Mouse (Mus musculus): ENCODE data around the gene Zfp865. TPM values are rescaled to one million over a fixed set of nuclear protein-coding genes. Genes with fewer than 3 reads are reported as not detected.

Gene Zfp865
- polyA plus RNA-seq, 1 experiment, result 18.3 TPM

- Histone ChIP-seq H3K4me1 (ENCODE audit: control insufficient read depth, insufficient read depth, low read length) (peaks cover 28% of the 10 kb centered on the region), H3K4me3 (ENCODE audit: control insufficient read depth, low read depth, low read length) (peak overlapping the region; percentile 93), H3K27me3 (ENCODE audit: control insufficient read depth, insufficient read depth, low read length) (no peaks in the 10 kb centered on the region), H3K36me3 (ENCODE audit: control insufficient read depth, insufficient read depth, low read length) (no peaks in the 10 kb centered on the region), H3K27ac (ENCODE audit: control insufficient read depth, insufficient read depth, low read depth, low read length) (peak overlapping the region; percentile 98)
- TF ChIP-seq POLR2A (IDR thresholded peaks at IDR 0.05; ENCODE audit: control insufficient read depth, low read depth, low read length) (no peak; the same call in 1 of the 2 replicates), CTCF (IDR thresholded peaks at IDR 0.05; ENCODE audit: control insufficient read depth, insufficient read depth, insufficient replicate concordance, low read depth, low read length) (peak; percentile 55; the same call in 1 of the 2 replicates)
These were observed 40.1 kb downstream of the Zfp865 start for GRCm38 (mm10) chr7:5060239-5060731.

DNA sequence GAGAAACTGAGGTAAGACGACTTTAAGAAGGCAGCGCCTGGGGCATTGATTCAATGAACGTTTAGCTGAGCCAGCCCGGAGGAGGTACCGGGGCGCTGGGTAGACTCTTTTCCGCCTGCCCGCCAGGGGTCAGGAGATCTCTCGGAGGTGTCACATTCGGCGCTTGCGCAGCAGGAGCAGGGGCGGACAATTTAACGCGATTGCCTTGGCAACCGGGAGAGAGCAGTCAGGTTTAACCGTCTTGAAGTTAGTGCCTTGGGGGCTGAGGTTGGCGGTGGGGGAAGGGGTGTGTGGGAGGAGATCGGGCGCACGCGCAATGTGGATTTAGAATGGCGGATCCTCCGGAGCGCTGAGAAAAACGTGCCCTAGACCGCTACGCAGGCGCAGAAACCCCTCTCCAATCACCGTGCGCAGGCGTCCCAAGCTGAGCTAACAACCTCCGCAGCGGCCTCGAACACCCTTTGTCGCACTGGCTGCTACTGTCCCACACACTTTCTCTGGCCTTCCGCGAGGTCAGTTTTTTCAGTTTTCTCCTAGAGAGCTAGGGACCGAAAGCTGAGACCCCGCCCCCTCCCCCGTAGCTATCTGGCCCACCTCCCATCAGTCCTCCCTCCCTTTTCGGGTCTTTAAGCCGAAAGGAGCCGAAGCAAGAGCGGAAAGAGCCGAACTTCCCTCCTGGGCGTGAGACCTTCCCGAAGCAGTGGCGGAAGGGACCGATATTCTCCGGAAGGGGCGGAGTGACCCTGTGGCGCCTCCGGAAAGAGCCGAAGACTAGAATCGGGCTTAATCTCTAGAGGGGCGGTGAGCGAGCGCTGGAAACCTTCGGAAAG, 41.0 kb downstream of the Zfp865 start:
- TF ChIP-seq POLR2A (IDR thresholded peaks at IDR 0.05; ENCODE audit: control insufficient read depth, low read depth, low read length), result peak; percentile 87
- TF ChIP-seq CTCF (IDR thresholded peaks at IDR 0.05; ENCODE audit: control insufficient read depth, insufficient read depth, insufficient replicate concordance, low read depth, low read length), result peak; percentile 46; the same call in 1 of the 2 replicates
- Histone ChIP-seq H3K27me3 (ENCODE audit: control insufficient read depth, insufficient read depth, low read length) (no peaks in the 10 kb centered on the region), H3K27ac (ENCODE audit: control insufficient read depth, insufficient read depth, low read depth, low read length) (peak overlapping the region; percentile 98), H3K36me3 (ENCODE audit: control insufficient read depth, insufficient read depth, low read length) (no peaks in the 10 kb centered on the region), H3K4me3 (ENCODE audit: control insufficient read depth, low read depth, low read length) (peak overlapping the region; percentile 93), H3K4me1 (ENCODE audit: control insufficient read depth, insufficient read depth, low read length) (peaks cover 25% of the 10 kb centered on the region)

DNA sequence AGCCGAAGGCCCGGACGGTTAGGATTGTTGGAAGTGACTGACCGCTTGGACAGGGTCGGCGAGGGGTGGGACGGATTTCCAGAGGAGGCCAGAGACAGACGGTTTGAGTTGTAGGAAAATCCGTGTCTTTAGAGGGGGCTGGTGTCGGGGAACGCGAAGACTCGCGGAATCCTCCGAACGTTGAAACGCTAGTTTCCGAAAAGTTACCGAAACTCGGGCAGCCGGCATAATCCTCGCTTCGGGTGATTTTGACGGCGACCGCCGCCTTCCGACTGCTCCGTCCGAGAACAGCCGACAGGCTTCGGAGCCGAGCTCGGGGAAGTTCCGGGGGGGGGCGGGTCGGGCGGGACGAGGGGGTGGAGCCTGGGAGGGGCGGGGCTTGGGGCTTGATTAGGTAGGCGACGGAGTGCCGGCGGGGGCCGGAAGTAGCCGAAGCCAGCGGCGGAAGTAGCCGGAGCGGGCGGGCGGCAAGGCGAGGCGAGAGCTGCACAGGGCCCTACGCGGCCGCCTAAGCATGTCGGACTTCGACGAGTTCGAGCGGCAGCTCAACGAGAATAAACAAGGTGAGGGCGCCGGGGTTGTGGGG, 41.7 kb downstream of the Zfp865 start, which contains the start of gene U2af2:
TSS of gene U2af2 (plus strand) at position 370 of the 586 bp plus-strand sequence.
- H3K27me3 ChIP-seq (ENCODE audit: control insufficient read depth, insufficient read depth, low read length), result no peaks in the 10 kb centered on the region
- TF ChIP-seq POLR2A (IDR thresholded peaks at IDR 0.05; ENCODE audit: control insufficient read depth, low read depth, low read length) (peak; percentile 50), CTCF (IDR thresholded peaks at IDR 0.05; ENCODE audit: control insufficient read depth, insufficient read depth, insufficient replicate concordance, low read depth, low read length) (no peak)
- peaks cover 23% of the 10 kb centered on the region for H3K4me1 ChIP-seq (ENCODE audit: control insufficient read depth, insufficient read depth, low read length)
- no peaks in the 10 kb centered on the region for H3K36me3 ChIP-seq (ENCODE audit: control insufficient read depth, insufficient read depth, low read length)
- peak within 1 kb of the TSS; percentile 98 for H3K27ac ChIP-seq (ENCODE audit: control insufficient read depth, insufficient read depth, low read depth, low read length)
- peak within 1 kb of the TSS; percentile 93 for H3K4me3 ChIP-seq (ENCODE audit: control insufficient read depth, low read depth, low read length)

DNA sequence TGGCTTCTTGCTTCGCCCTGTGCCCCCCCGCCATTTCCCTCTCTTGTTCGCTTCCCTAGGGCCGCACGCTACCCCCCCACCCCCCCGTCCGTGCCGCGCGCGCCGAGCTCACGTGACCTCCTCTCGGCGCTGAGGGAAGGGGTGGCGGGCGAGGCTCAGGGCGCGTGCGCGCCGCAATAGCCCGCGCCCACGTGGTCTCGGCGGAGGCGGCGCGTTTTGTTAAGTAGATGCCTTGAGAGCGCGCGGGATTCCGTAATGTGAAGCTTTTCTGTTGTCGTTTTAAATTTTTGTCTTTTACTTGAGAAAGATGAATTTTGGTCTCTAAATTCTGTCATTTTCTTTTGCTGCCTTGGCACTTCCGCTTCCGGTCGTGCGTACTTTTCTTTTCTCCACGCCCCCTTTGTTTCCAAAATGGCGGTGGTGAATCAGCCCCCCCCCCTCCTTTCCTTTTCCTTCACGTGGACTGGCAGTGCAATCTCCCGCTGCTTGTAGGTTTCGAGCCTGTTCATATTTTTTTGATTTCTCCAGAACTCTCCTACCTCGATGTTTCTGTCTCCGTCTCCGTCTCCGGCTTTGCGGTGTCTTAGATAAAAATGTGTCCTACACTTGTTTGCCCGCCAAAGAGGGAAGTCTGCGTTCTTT, 42.3 kb downstream of the Zfp865 start:
- H3K36me3 ChIP-seq (ENCODE audit: control insufficient read depth, insufficient read depth, low read length), result no peaks in the 10 kb centered on the region

GRCm38 (mm10) chr7:5064886-5065285, 44.7 kb downstream of the Zfp865 start:
- Histone ChIP-seq H3K27me3 (ENCODE audit: control insufficient read depth, insufficient read depth, low read length) (no peaks in the 10 kb centered on the region), H3K4me3 (ENCODE audit: control insufficient read depth, low read depth, low read length) (no peak overlapping the region), H3K4me1 (ENCODE audit: control insufficient read depth, insufficient read depth, low read length) (peaks cover 7% of the 10 kb centered on the region), H3K36me3 (ENCODE audit: control insufficient read depth, insufficient read depth, low read length) (peaks cover 2% of the 10 kb centered on the region), H3K27ac (ENCODE audit: control insufficient read depth, insufficient read depth, low read depth, low read length) (no peak overlapping the region)
- no peak for TF ChIP-seq CTCF (IDR thresholded peaks at IDR 0.05; ENCODE audit: control insufficient read depth, insufficient read depth, insufficient replicate concordance, low read depth, low read length)

More for the DNA sequence above, 42.3 kb downstream of the Zfp865 start:
- H3K27ac ChIP-seq (ENCODE audit: control insufficient read depth, insufficient read depth, low read depth, low read length), result peak overlapping the region; percentile 89
- peaks cover 16% of the 10 kb centered on the region for H3K4me1 ChIP-seq (ENCODE audit: control insufficient read depth, insufficient read depth, low read length)
- H3K27me3 ChIP-seq (ENCODE audit: control insufficient read depth, insufficient read depth, low read length), result no peaks in the 10 kb centered on the region
- no peak for TF ChIP-seq CTCF (IDR thresholded peaks at IDR 0.05; ENCODE audit: control insufficient read depth, insufficient read depth, insufficient replicate concordance, low read depth, low read length)
- TF ChIP-seq POLR2A (IDR thresholded peaks at IDR 0.05; ENCODE audit: control insufficient read depth, low read depth, low read length), result no peak
- peak overlapping the region; percentile 90 for H3K4me3 ChIP-seq (ENCODE audit: control insufficient read depth, low read depth, low read length)

- H3K27ac ChIP-seq (ENCODE audit: control insufficient read depth, insufficient read depth, low read depth, low read length), result no peak overlapping the region
- peaks cover under 1% of the 10 kb centered on the region for H3K36me3 ChIP-seq (ENCODE audit: control insufficient read depth, insufficient read depth, low read length)
- no peak overlapping the region for H3K4me3 ChIP-seq (ENCODE audit: control insufficient read depth, low read depth, low read length)
- no peaks in the 10 kb centered on the region for H3K27me3 ChIP-seq (ENCODE audit: control insufficient read depth, insufficient read depth, low read length)
- TF ChIP-seq CTCF (IDR thresholded peaks at IDR 0.05; ENCODE audit: control insufficient read depth, insufficient read depth, insufficient replicate concordance, low read depth, low read length) (no peak), POLR2A (IDR thresholded peaks at IDR 0.05; ENCODE audit: control insufficient read depth, low read depth, low read length) (no peak)
- H3K4me1 ChIP-seq (ENCODE audit: control insufficient read depth, insufficient read depth, low read length), result no peaks in the 10 kb centered on the region
These were observed 53.4 kb downstream of the Zfp865 start for GRCm38 (mm10) chr7:5073586-5073985.

GRCm38 (mm10) chr7:5074984-5075383, 54.8 kb downstream of the Zfp865 start:
- no peaks in the 10 kb centered on the region; the same call in 1 of the 2 replicates for H3K36me3 ChIP-seq (ENCODE audit: control insufficient read depth, insufficient read depth, low read length)
- no peak overlapping the region for H3K27ac ChIP-seq (ENCODE audit: control insufficient read depth, insufficient read depth, low read depth, low read length)
- TF ChIP-seq CTCF (IDR thresholded peaks at IDR 0.05; ENCODE audit: control insufficient read depth, insufficient read depth, insufficient replicate concordance, low read depth, low read length) (no peak), POLR2A (IDR thresholded peaks at IDR 0.05; ENCODE audit: control insufficient read depth, low read depth, low read length) (no peak)
- no peak overlapping the region for H3K4me3 ChIP-seq (ENCODE audit: control insufficient read depth, low read depth, low read length)
- H3K27me3 ChIP-seq (ENCODE audit: control insufficient read depth, insufficient read depth, low read length), result no peaks in the 10 kb centered on the region
- H3K4me1 ChIP-seq (ENCODE audit: control insufficient read depth, insufficient read depth, low read length), result peaks cover 2% of the 10 kb centered on the region; the same call in 1 of the 2 replicates
